Comparison of ENCODE assay signal across 19 mouse cellular contexts in genomic region chr3:40368421-40368820, GRCm38 (mm10).
DNase-seq lines count a peak whose midpoint lies in the region; TF ChIP-seq lines count a peak whose summit lies in the region.
"Had no signal": no experiment of that assay in that cellular context is flagged by ENCODE, and none has a peak within 500 bp of the region (broad histone marks: within the 10 kb centered on the region; RNA-seq: fewer than 3 reads in every experiment).

No protein-coding gene starts in this region.

- no peaks in the 10 kb centered on the region for H3K27me3 ChIP-seq in kidney, adult 2 months (replicated peaks; ENCODE audit: control insufficient read depth, insufficient read depth, low read length)
- H3K27me3 ChIP-seq: CH12.LX; forebrain, embryonic 12.5 days; heart, embryonic 15.5 days; hindbrain, embryonic 15.5 days had no signal

- H3K36me3 ChIP-seq in kidney, adult 2 months (ENCODE audit: control insufficient read depth, insufficient read depth, low read length) = no peaks in the 10 kb centered on the region
- H3K36me3 ChIP-seq: forebrain, embryonic 12.5 days; heart, embryonic 15.5 days; hindbrain, embryonic 10.5 days; hindbrain, embryonic 15.5 days had no signal

- H3K27ac ChIP-seq in kidney, adult 2 months (ENCODE audit: insufficient read depth, low read depth, low read length) = no peak overlapping the region
- H3K27ac ChIP-seq: forebrain, embryonic 12.5 days; heart, embryonic 15.5 days; hindbrain, embryonic 10.5 days; hindbrain, embryonic 15.5 days had no signal

- no peak for TF ChIP-seq CTCF in kidney, adult 2 months (conservative IDR thresholded peaks at IDR 0.05; ENCODE audit: insufficient read depth, insufficient read length, low read depth, low read length)

- peak; percentile 5 for DNase-seq in adrenal gland, postnatal 14 days
- DNase-seq in adrenal gland, postnatal 25 days = no peak
- DNase-seq in kidney, adult 2 months = peak; percentile 8
- DNase-seq in kidney, adult 18-20 months = no peak
- DNase-seq in left cerebral cortex, postnatal 4 days = peak; percentile 10
- no peak for DNase-seq in left cerebral cortex, postnatal 10 days (ENCODE audit: extremely low spot score in 1 of 2, low spot score in 2 of 2)
- DNase-seq in adipocyte (ENCODE audit: low spot score) = peak; percentile 73
- DNase-seq in T-cell, adult 2 months (ENCODE audit: low spot score) = no peak
- DNase-seq: adrenal gland, adult 2 months; cerebellum, adult 11-12 months; cerebellum, adult 9-10 months; gastrocnemius, postnatal 10 days; heart, adult 18-20 months; heart, postnatal 14 days had no signal

- no peak for TF ChIP-seq POLR2A in kidney, adult 2 months (IDR thresholded peaks at IDR 0.05; ENCODE audit: low read depth, low read length)

- intact Hi-C loops in left cerebral cortex, postnatal 4 days (cut with DNase I) = no loop called here
- intact Hi-C loops in left cerebral cortex, postnatal 10 days (cut with DNase I) = no loop called here

- WGBS in kidney, adult 2 months = 72% methylated on average over 4 of the region's 4 CpGs

- H3K4me1 ChIP-seq in kidney, adult 2 months (ENCODE audit: control insufficient read depth, insufficient read depth, low read length) = no peaks in the 10 kb centered on the region
- H3K4me1 ChIP-seq: heart, embryonic 15.5 days had no signal

- H3K4me3 ChIP-seq in kidney, adult 2 months (ENCODE audit: insufficient read depth, low read depth, low read length) = no peak overlapping the region
- H3K4me3 ChIP-seq: forebrain, embryonic 12.5 days; heart, embryonic 15.5 days; hindbrain, embryonic 10.5 days; hindbrain, embryonic 15.5 days had no signal

Comparison
In these comparisons a context has a peak if more than half of its experiments do, and no peak if none do; other contexts are left out.
1. DNase-seq: peak in adrenal gland, postnatal 14 days (single experiment), kidney, adult 2 months (single experiment), left cerebral cortex, postnatal 4 days (single experiment) and adipocyte (single experiment); none in adrenal gland, postnatal 25 days (single experiment), kidney, adult 18-20 months (single experiment), left cerebral cortex, postnatal 10 days (0 of 2) and T-cell, adult 2 months (single experiment).